Mouse (Mus musculus): ENCODE data around the gene Sphk1. TPM values are rescaled to one million over a fixed set of nuclear protein-coding genes. Genes with fewer than 3 reads are reported as not detected.

Sphk1 gene
- 2.1 and 3.0 TPM in 2 replicates for polyA plus RNA-seq (2014; fragmentation: Nextera tagmentation; extraction: Ambion mirVana)

- no peaks in the 10 kb centered on the region for H3K9me3 ChIP-seq (replicated peaks; ENCODE audit: control insufficient read depth, low read length)
- peaks cover 35% of the 10 kb centered on the region for H3K4me1 ChIP-seq (ENCODE audit: control insufficient read depth, insufficient read depth, low read length)
- H3K27me3 ChIP-seq (ENCODE audit: control insufficient read depth, insufficient read depth, low read length): peaks cover 45% of the 10 kb centered on the region
- no peak for ATAC-seq (replicated peaks; ENCODE audit: insufficient number of reproducible peaks, low FRiP score, low TSS enrichment)
- no peak within 1 kb of the TSS for H3K27ac ChIP-seq (ENCODE audit: low read depth, low read length)
- WGBS (ENCODE audit: insufficient replicate concordance): 31% methylated on average over 11 of the region's 11 CpGs
- peak within 1 kb of the TSS; percentile 99 for H3K4me2 ChIP-seq
- peak within 1 kb of the TSS; percentile 59 for H3K9ac ChIP-seq (ENCODE audit: low read depth, low read length)
- H3K4me3 ChIP-seq (ENCODE audit: low read depth, low read length): peak within 1 kb of the TSS; percentile 62
- no peaks in the 10 kb centered on the region for H3K36me3 ChIP-seq (ENCODE audit: control insufficient read depth, insufficient read depth, low read length)
Observed at GRCm38 (mm10) chr11:116530187-116531147, at the start of gene Sphk1. TSS of gene Sphk1 (plus strand) at chr11:116530925.

GRCm38 (mm10) chr11:116480975-116481374 is 49.8 kb upstream of the Sphk1 start:
- ATAC-seq (replicated peaks; ENCODE audit: insufficient number of reproducible peaks, low FRiP score, low TSS enrichment): no peak
- Histone ChIP-seq H3K4me2 (no peak overlapping the region), H3K4me3 (ENCODE audit: low read depth, low read length) (no peak overlapping the region), H3K27me3 (ENCODE audit: control insufficient read depth, insufficient read depth, low read length) (no peaks in the 10 kb centered on the region), H3K27ac (ENCODE audit: low read depth, low read length) (no peak overlapping the region), H3K9me3 (replicated peaks; ENCODE audit: control insufficient read depth, low read length) (no peaks in the 10 kb centered on the region), H3K4me1 (ENCODE audit: control insufficient read depth, insufficient read depth, low read length) (peaks cover 4% of the 10 kb centered on the region; the same call in 1 of the 2 replicates), H3K9ac (ENCODE audit: low read depth, low read length) (no peak overlapping the region), H3K36me3 (ENCODE audit: control insufficient read depth, insufficient read depth, low read length) (peaks cover 53% of the 10 kb centered on the region)
- 88% methylated on average over 8 of the region's 8 CpGs for WGBS (ENCODE audit: insufficient replicate concordance)

GRCm38 (mm10) chr11:116481776-116482175 is 48.9 kb upstream of the Sphk1 start:
- H3K36me3 ChIP-seq (ENCODE audit: control insufficient read depth, insufficient read depth, low read length): peaks cover 48% of the 10 kb centered on the region
- H3K27me3 ChIP-seq (ENCODE audit: control insufficient read depth, insufficient read depth, low read length): no peaks in the 10 kb centered on the region
- no peak overlapping the region for H3K4me2 ChIP-seq
- H3K4me1 ChIP-seq (ENCODE audit: control insufficient read depth, insufficient read depth, low read length): peaks cover 4% of the 10 kb centered on the region; the same call in 1 of the 2 replicates
- WGBS (ENCODE audit: insufficient replicate concordance): 84% methylated on average over 7 of the region's 7 CpGs
- no peak overlapping the region for H3K27ac ChIP-seq (ENCODE audit: low read depth, low read length)
- H3K9ac ChIP-seq (ENCODE audit: low read depth, low read length): no peak overlapping the region
- H3K9me3 ChIP-seq (replicated peaks; ENCODE audit: control insufficient read depth, low read length): no peaks in the 10 kb centered on the region
- H3K4me3 ChIP-seq (ENCODE audit: low read depth, low read length): no peak overlapping the region
- ATAC-seq (replicated peaks; ENCODE audit: insufficient number of reproducible peaks, low FRiP score, low TSS enrichment): no peak

- Histone ChIP-seq H3K4me2 (no peak overlapping the region), H3K9me3 (replicated peaks; ENCODE audit: control insufficient read depth, low read length) (no peaks in the 10 kb centered on the region), H3K27ac (ENCODE audit: low read depth, low read length) (no peak overlapping the region), H3K27me3 (ENCODE audit: control insufficient read depth, insufficient read depth, low read length) (no peaks in the 10 kb centered on the region), H3K9ac (ENCODE audit: low read depth, low read length) (no peak overlapping the region), H3K4me3 (ENCODE audit: low read depth, low read length) (no peak overlapping the region), H3K4me1 (ENCODE audit: control insufficient read depth, insufficient read depth, low read length) (peaks cover 6% of the 10 kb centered on the region; the same call in 1 of the 2 replicates), H3K36me3 (ENCODE audit: control insufficient read depth, insufficient read depth, low read length) (peaks cover 41% of the 10 kb centered on the region)
- no peak for ATAC-seq (replicated peaks; ENCODE audit: insufficient number of reproducible peaks, low FRiP score, low TSS enrichment)
- WGBS (ENCODE audit: insufficient replicate concordance): 92% methylated on average over 8 of the region's 8 CpGs
Observed at GRCm38 (mm10) chr11:116484261-116484660, 46.5 kb upstream of the Sphk1 start.

GRCm38 (mm10) chr11:116488207-116488606 is 42.5 kb upstream of the Sphk1 start:
- Histone ChIP-seq H3K27me3 (ENCODE audit: control insufficient read depth, insufficient read depth, low read length) (no peaks in the 10 kb centered on the region), H3K4me3 (ENCODE audit: low read depth, low read length) (no peak overlapping the region), H3K4me1 (ENCODE audit: control insufficient read depth, insufficient read depth, low read length) (peaks cover 3% of the 10 kb centered on the region; the same call in 1 of the 2 replicates), H3K27ac (ENCODE audit: low read depth, low read length) (no peak overlapping the region), H3K36me3 (ENCODE audit: control insufficient read depth, insufficient read depth, low read length) (peaks cover 16% of the 10 kb centered on the region), H3K9me3 (replicated peaks; ENCODE audit: control insufficient read depth, low read length) (no peaks in the 10 kb centered on the region), H3K4me2 (no peak overlapping the region), H3K9ac (ENCODE audit: low read depth, low read length) (no peak overlapping the region)
- ATAC-seq (replicated peaks; ENCODE audit: insufficient number of reproducible peaks, low FRiP score, low TSS enrichment): no peak

- Histone ChIP-seq H3K27ac (ENCODE audit: low read depth, low read length) (no peak overlapping the region), H3K9ac (ENCODE audit: low read depth, low read length) (peak overlapping the region; percentile 96), H3K36me3 (ENCODE audit: control insufficient read depth, insufficient read depth, low read length) (peaks cover 14% of the 10 kb centered on the region), H3K4me1 (ENCODE audit: control insufficient read depth, insufficient read depth, low read length) (peaks cover 3% of the 10 kb centered on the region; the same call in 1 of the 2 replicates), H3K27me3 (ENCODE audit: control insufficient read depth, insufficient read depth, low read length) (no peaks in the 10 kb centered on the region), H3K9me3 (replicated peaks; ENCODE audit: control insufficient read depth, low read length) (no peaks in the 10 kb centered on the region), H3K4me3 (ENCODE audit: low read depth, low read length) (peak overlapping the region; percentile 99), H3K4me2 (peak overlapping the region; percentile 83)
- ATAC-seq (replicated peaks; ENCODE audit: insufficient number of reproducible peaks, low FRiP score, low TSS enrichment): no peak
- WGBS (ENCODE audit: insufficient replicate concordance): 70% methylated on average over 14 of the region's 14 CpGs
Observed at GRCm38 (mm10) chr11:116488693-116489375, 41.9 kb upstream of the Sphk1 start.

GRCm38 (mm10) chr11:116489771-116490231 is 40.9 kb upstream of the Sphk1 start:
- Histone ChIP-seq H3K36me3 (ENCODE audit: control insufficient read depth, insufficient read depth, low read length) (peaks cover 11% of the 10 kb centered on the region), H3K9ac (ENCODE audit: low read depth, low read length) (peak overlapping the region; percentile 96), H3K27me3 (ENCODE audit: control insufficient read depth, insufficient read depth, low read length) (no peaks in the 10 kb centered on the region), H3K9me3 (replicated peaks; ENCODE audit: control insufficient read depth, low read length) (no peaks in the 10 kb centered on the region), H3K4me1 (ENCODE audit: control insufficient read depth, insufficient read depth, low read length) (peaks cover 3% of the 10 kb centered on the region; the same call in 1 of the 2 replicates), H3K4me3 (ENCODE audit: low read depth, low read length) (peak overlapping the region; percentile 99), H3K27ac (ENCODE audit: low read depth, low read length) (peak overlapping the region; percentile 92), H3K4me2 (peak overlapping the region; percentile 83)
- ATAC-seq (replicated peaks; ENCODE audit: insufficient number of reproducible peaks, low FRiP score, low TSS enrichment): peak; percentile 40; the same call in 1 of the 2 replicates
- WGBS (ENCODE audit: insufficient replicate concordance): under 1% methylated on average over 39 of the region's 39 CpGs

- Histone ChIP-seq H3K4me1 (ENCODE audit: control insufficient read depth, insufficient read depth, low read length) (peaks cover 3% of the 10 kb centered on the region; the same call in 1 of the 2 replicates), H3K27me3 (ENCODE audit: control insufficient read depth, insufficient read depth, low read length) (no peaks in the 10 kb centered on the region), H3K36me3 (ENCODE audit: control insufficient read depth, insufficient read depth, low read length) (peaks cover 4% of the 10 kb centered on the region), H3K4me3 (ENCODE audit: low read depth, low read length) (peak overlapping the region; percentile 99), H3K4me2 (peak overlapping the region; percentile 83), H3K9ac (ENCODE audit: low read depth, low read length) (peak overlapping the region; percentile 96), H3K27ac (ENCODE audit: low read depth, low read length) (peak overlapping the region; percentile 92), H3K9me3 (replicated peaks; ENCODE audit: control insufficient read depth, low read length) (no peaks in the 10 kb centered on the region)
- peak; percentile 88 for ATAC-seq (replicated peaks; ENCODE audit: insufficient number of reproducible peaks, low FRiP score, low TSS enrichment)
- WGBS (ENCODE audit: insufficient replicate concordance): under 1% methylated on average over 62 of the region's 62 CpGs
Observed at GRCm38 (mm10) chr11:116490232-116491107, 40.3 kb upstream of the Sphk1 start.

Data from heart, embryonic 11.5 days (tissue).